Mouse (Mus musculus) E14TG2a.4 (cell line): ENCODE results near the gene Plcl1.

Source experiments
- CTCF ChIP-seq: conservative IDR thresholded peaks from 2 replicates; pipeline ENCODE4 v1.5.1; 2014; ENCODE audit warnings: low read length
- NANOG ChIP-seq: IDR thresholded peaks from 2 replicates; pipeline ENCODE4 v1.6.1; 2014; ENCODE audit warnings: borderline replicate concordance, low read length, mixed read lengths
- POU5F1 ChIP-seq: IDR thresholded peaks from 2 replicates; pipeline ENCODE4 v1.6.1; 2014; ENCODE audit warnings: low read length, borderline replicate concordance

- TF ChIP-seq CTCF (no peak), NANOG (no peak), POU5F1 (no peak)
Observed at GRCm38 (mm10) chr1:55446876-55447275, 41.2 kb downstream of the Plcl1 start.
